Mouse (Mus musculus) liver, adult (tissue): Measurements from ENCODE around the gene Capns1.
A peak's percentile ranks its signal among the peaks of the same experiment; 100 is the strongest.

Experiments used
- GATA4 ChIP-seq: IDR thresholded peaks from 2 replicates; pipeline ENCODE4 v1.6.1; 2014; ENCODE audit warnings: mild to moderate bottlenecking, low read length; ENCODE audit not compliant: insufficient replicate concordance

The Capns1 gene

DNA sequence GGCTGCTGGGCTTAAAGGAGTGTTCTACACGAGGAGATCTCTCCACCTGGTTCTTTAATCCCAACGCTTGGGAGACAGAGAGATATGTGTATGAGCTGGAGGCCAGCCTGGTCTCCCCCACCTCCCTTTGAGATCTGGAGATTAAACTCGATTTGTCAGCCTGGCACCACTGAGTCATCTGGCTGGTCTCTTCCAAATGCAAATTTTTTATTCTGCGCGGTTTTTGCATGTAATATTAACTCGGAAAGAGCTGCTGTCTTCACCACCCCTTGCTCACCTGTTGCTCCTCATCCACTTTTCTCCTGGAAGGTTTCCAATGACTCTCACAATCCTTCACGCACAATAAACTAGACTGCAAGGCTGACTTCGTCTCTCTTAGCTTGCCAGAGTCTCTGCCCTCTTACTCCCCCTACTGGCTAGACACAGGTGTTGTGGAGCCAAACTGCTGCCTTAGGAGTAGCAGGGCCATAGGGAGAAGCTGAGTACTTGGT, at the start of gene Capns1:
Gene Capns1, minus strand, starts transcription at position 331 of the 491 bp plus-strand sequence.
- TF ChIP-seq GATA4 = no peak

DNA sequence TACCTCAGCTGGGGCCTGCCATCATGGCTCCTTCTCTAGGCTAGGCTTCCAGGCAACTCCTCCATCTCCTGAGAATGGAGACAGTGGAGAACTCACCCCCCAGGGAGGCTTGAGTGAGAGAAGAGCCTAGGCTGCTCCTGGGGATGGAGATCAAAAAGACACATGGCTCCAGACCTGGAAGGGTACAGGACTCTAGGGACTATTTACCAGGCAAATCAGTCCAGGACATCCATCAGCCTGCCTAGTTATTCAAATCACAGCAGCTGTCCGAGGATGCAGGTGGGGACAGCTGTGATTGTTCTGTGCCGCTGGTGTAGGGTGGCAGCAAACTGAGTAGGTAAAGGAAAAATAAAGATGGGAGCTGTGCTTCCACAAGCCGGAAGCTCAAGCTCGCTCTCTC, 37.0 kb upstream of the Capns1 start, which contains the start of gene Ovol3:
Gene Ovol3, minus strand, starts transcription at position 101 of the 400 bp plus-strand sequence.
- TF ChIP-seq GATA4 = no peak

DNA sequence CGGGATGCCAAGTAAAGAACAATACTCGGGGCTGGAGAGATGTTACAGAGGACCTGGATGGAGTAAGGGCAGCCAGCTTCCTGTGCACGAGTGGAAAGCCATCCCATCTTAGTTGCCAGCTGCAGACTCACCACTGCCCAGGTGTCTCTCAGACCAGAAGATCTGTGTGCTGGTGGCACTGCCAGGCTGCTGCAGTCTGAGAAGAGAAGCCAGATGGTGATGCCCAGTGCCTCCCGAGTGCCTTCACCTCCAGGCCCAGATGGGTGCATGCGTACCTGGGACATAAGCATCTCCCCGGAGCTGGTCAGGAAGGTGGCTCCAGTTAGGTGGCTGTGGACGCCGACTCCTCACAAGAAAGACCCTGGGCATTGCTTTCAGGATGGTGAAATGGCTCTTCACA, 36.5 kb upstream of the Capns1 start:
- no peak for TF ChIP-seq GATA4

DNA sequence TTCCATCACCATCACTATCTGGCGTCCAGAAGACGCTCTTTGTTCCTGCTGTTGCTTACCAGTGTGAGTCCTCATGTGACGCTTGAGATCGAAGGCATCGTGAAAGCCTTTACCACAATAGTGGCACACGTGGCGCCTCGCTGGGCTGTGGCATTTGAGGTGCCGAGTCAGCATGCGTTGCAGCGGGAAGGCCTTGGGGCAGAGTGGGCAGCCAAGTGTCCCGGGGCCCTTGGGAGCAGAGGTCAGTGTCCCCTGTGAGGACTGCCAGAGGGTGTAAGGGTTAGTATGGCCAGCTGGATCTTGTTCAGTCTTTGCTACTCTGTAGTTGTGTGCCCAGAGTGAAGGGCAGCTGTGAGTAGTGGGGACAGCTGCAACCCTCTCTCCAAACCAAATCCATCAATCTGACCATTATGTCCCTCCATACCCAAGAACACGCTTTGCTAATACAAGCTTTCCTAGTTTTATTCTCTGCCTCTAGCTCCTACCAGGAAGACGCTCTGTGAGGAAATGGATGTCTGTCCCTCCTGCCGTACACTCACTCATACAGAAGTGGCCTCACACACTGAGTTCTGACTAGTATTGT, 35.8 kb upstream of the Capns1 start:
- TF ChIP-seq GATA4 = no peak

DNA sequence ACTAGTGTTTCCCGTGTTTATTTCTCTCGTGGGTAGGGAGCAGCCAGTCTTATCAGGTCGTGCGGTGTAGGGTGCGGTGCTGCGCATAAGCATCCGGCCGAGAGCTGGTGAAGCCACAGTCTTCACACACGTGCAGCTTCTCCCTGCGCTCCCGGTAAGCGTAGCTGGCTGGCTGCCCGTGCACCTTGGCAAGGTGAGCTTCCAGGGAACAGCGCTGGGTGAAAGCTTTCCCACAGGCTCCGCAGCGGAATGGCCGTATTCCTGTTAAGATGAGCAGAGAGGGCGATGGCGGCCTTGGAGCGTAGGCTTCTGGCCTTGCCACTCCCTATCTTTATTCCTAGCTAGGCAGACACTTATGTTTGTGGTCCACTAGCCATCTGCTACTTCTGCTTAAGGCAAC, 34.8 kb upstream of the Capns1 start:
- TF ChIP-seq GATA4 = no peak

DNA sequence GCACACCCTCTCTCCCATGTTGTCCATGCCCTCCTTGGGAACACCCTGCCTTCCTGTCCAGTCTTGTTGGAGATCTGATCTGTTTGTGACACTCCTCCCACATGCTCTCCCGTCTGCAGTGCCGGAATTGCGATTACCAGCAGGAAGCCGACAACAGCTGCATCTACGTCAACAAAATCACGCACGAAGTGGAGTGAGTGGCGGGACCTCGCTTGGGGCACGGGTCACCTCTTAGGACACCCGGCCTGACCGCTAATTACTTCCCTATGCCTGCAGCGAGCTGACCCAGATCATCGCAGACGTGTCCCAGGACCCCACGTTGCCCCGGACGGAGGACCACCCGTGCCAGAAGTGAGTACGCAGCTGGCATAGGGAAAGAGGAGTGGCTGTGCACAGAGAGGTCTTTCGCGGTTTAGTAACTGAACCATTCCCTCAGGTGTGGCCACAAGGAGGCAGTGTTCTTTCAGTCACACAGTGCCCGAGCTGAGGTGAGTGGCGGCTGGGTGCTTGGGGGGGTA, 34.1 kb upstream of the Capns1 start:
- no peak for TF ChIP-seq GATA4

DNA sequence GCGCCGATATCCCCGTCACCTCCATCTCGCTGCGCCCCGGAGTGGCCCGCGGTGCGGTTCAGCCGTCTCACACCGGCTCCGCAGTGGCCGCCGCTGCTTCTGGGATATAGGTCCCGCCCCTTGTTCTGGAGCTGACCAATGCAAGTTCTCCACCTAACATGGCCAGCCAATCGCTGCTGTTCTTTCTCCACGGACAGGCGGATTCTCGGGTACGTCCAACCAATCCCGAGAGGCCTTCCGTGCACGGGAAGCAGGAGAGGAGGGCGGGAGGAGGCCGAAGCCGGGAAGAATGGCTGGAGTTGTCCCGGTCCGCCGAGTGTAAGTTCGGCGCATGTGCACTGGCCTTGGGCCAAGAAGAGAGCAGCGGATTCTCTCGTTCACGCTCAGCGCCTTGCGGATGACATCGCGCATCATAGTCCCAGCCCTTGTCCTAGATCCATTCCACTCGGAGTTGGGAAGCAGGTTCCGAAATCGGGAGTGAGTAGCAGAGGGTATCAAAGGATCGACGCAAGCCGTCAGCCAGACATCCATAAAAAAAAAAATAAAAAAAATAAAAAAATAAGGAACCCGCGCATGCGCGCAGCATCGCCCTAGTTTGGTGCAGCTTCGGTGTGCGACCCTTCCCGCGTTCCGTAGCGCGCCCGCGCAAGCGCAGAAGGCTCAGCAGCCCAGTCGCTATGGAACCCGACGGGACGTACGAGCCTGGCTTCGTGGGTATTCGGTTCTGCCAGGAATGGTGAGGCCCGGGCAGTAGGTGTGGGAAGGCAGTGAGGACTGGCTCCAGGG, 33.3 kb upstream of the Capns1 start, which contains the start of the genes Polr2i and Tbcb:
Gene Polr2i, plus strand, starts transcription at position 280 of the 786 bp plus-strand sequence.
Gene Tbcb, minus strand, starts transcription at position 604 of the 786 bp plus-strand sequence.
- TF ChIP-seq GATA4 = no peak

DNA sequence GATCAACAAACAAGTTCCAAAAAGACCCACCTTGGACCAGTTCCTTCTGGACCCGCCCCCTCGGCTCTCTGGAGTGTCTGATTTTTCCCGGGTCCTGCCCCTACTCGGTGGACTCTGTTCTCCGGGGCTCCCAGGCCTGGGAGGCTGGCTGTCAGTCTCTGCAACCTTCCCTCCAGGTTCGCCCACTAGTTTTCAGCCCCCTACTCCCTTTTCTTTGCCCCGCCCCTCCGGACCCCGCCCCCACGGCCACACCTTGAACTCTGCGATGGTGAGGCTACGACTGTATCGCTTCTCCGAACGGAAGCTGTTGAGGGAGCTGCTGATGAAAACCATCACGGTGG, 32.7 kb upstream of the Capns1 start:
- TF ChIP-seq GATA4 = no peak

DNA sequence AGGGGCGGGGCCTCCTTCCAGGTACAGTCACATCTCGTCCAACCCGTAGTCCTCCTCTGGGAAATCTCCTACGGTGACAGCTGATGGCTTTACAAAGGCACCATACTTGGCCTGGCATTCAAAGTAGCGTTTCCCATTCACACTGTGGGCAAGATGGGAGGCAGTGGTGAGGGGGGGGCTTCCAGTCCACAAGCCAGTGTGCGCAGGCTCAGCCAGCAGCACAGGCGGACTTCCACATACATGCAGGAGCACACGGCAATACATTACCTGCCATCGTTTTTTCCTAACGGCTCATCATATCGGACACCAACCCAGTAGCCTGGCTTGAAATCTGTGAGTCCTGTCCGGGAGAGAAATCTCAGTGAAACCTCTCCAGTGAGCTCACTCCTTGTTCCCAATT, 25.6 kb upstream of the Capns1 start:
- no peak for TF ChIP-seq GATA4

DNA sequence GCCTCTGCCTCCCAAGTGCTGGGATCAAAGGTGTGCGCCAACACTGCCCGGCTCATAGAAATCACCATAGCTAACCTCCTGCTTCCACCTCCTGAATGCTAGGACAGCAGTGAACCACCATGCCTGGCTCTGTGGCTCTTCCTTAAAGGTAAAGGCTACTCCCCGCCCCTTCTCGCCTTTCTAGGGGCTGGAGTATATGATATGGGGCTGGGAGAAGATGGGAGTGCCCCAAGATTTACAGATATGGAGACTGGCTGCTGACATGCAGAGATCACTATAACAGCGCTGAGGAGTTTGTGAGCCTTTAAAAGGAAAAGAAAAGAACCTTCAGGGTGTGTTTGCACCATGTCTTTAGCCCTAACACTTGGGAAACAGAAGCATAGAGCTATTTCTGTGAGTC, 23.6 kb upstream of the Capns1 start:
- TF ChIP-seq GATA4 = no peak

DNA sequence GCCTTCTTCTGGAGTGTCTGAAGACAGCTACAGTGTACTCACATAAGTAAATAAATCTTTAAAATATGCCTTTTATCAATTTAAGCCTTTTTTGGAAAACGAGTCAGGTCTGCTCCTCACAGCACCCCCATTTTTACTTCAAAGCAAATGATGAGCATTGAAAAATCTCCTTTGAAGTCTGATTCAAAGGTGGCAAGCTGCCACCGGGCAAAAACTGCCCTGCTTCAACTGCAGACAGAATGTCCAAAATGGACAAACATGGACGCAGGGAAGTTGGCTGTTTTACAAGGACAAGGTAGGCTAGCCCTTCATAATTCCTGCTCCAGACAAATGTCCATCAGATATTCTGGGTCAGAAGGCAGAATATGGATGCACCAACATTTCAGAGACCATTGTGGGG, 22.8 kb upstream of the Capns1 start:
- TF ChIP-seq GATA4 = no peak

DNA sequence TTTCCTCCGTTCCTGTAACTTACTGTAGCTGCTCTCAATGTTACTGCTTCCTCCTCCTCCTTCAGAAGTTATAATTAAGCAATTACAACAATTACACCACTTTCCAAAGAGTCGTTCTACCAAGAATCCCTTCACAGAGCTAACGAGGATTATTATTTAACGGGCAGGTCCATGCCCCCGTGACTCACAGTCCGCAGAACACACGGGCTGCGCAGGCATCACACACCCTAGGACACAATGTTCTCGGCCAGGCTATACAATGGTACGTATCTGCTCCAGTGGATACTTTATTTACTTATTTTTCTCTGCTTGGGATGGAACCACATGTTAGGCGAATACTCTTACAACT, 21.4 kb upstream of the Capns1 start:
- no peak for TF ChIP-seq GATA4

DNA sequence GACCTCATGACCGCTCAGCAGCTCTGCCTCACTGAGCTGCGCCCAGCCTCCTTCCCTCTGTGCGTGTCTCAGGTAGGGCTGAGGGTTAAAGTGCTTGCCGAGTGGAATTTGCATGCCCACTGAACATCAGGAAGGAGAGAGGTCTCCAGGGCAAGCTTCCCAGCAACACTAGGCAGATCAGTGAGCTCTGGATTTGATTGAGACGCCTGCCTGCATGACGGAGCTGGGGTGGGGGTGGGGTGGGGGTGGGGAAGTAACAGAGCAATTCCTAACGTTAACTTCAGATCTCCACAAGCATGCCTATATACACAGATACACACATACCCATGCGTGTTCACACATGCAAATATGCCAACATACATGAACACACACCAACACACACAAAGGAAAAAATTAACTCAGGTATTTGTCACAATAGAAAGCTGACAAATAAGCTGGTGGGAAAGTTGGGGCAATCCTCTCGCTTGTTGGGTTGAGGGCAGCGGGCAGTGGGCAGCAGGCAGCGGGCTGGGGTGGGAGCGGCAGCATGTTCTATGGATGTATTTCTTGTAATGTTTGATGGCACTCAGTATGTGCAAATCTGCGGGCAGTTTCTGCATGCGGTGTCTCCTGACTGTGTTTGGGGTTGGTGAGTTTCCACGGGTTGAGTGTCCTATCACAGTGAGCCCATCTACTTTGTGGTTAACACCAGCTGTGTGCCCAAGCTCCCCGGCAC, 20.8 kb upstream of the Capns1 start:
- no peak for TF ChIP-seq GATA4

DNA sequence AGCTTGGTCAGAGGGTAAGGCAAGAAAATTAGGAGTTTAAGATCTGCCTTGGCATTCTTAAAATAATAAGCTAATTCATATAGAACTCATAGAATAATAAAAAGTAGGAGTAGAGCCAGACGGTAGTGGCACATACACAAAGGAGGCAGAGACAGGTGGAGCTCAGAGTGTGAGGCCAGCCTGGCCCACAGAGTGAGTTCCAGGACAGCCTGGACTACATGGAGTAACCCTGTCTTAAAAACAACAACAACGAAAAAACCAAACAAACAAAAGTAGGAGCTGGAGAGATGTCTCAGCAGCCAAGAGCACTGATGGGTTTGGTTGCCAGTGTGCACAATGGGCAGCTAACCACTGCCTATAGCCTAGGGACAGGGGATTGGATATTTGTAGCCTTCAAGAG, 18.7 kb upstream of the Capns1 start:
- TF ChIP-seq GATA4 = no peak

DNA sequence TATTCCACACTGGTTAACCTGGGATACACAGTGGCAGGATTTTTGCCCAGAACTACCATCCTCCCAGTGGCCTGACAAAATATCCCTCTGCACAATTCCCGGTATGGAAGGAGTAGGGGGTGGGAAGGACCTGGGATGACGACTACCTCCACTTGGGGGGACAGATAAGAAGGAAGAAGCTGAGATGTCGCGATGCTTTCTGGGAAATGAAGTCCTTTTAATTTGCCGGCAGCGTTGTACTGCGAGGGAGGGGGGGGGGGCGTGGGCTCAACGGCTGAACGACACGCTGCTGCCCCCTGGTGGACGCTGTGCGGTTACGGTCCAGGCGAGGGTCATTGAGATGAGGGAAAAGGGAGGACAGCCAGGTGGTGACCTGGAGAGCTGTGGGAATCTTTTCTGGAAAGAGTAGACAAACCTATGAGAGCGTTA, 18.1 kb upstream of the Capns1 start:
- peak; percentile 69; the same call in 1 of the 2 replicates for TF ChIP-seq GATA4

DNA sequence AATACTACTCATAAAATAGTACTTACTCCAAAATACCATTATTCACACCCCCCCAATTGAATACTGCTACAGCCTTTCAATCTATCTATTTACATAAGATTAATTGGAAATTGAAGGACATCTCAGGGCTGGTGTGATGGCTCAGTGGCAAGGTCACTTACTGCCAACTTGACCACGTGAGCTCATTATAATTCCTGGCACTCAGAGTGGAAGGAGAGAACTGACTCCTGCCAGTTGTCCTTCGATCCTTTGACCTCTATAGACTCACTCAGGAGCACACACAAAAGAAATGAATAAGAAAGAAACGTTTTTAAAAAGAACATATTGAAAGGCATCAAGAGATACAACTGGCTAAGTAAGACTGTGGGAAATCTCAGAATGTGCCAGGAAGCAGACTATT, 17.3 kb upstream of the Capns1 start:
- no peak for TF ChIP-seq GATA4
